Mouse (Mus musculus) hindbrain, embryonic 13.5 days (tissue): ENCODE data around the gene Mphosph9. TPM values are rescaled to one million over a fixed set of nuclear protein-coding genes. Genes with fewer than 3 reads are reported as not detected.
A peak's percentile ranks its signal among the peaks of the same experiment; 100 is the strongest.

Experiments
- ATAC-seq: fragments of 200-750 bp; cut with Nextera tagmentation; 2 replicates; pipeline ENCODE4 v1.8.0; 2017; ENCODE audit warnings: moderate TSS enrichment; ENCODE audit not compliant: low FRiP score
- H3K27ac ChIP-seq: fragments of 300-500 bp; sonication (generic); 2 replicates; pipeline ENCODE4 v1.5.1; 2015; ENCODE audit warnings: inconsistent platforms, mild to moderate bottlenecking, moderate library complexity
- H3K27me3 ChIP-seq: fragments of 300-500 bp; sonication (generic); 2 replicates; pipeline ENCODE4 v1.6.1; 2015; ENCODE audit warnings: mild to moderate bottlenecking, inconsistent platforms
- H3K36me3 ChIP-seq: fragments of 300-500 bp; sonication (generic); 2 replicates; pipeline ENCODE4 v1.6.1; 2015; ENCODE audit warnings: mild to moderate bottlenecking, inconsistent platforms
- H3K4me1 ChIP-seq: fragments of 300-500 bp; sonication (generic); replicated peaks from 2 replicates; pipeline ENCODE4 v1.6.1; 2015; ENCODE audit warnings: inconsistent platforms
- H3K4me2 ChIP-seq: fragments of 300-500 bp; sonication (generic); 2 replicates; pipeline ENCODE4 v1.6.1; 2015; ENCODE audit warnings: inconsistent platforms, mild to moderate bottlenecking, moderate library complexity
- H3K4me3 ChIP-seq: fragments of 300-500 bp; sonication (generic); 2 replicates; pipeline ENCODE4 v1.5.1; 2015; ENCODE audit warnings: mild to moderate bottlenecking, inconsistent platforms
- H3K9ac ChIP-seq: fragments of 300-500 bp; sonication (generic); 2 replicates; pipeline ENCODE4 v1.6.1; 2015; ENCODE audit warnings: mild to moderate bottlenecking, inconsistent platforms
- H3K9me3 ChIP-seq: fragments of 300-500 bp; sonication (generic); 2 replicates; pipeline ENCODE4 v1.6.1; 2016; ENCODE audit warnings: inconsistent platforms
- WGBS: fragments of 180-500 bp; shearing (Covaris S2); methylation state at CpG from one replicate; pipeline ENCODE4 v1.1.7; 2015; 5-methylcytosine and 5-hydroxymethylcytosine counted together
- polyA plus RNA-seq: library from polyadenylated mRNA; unstranded; fragments of >200 nt; fragmentation: Nextera tagmentation; extraction: Ambion mirVana; gene quantifications from 2 replicates; pipeline ENCODE4 v1.2.1, GENCODE M21; 2015

The Mphosph9 gene
- polyA plus RNA-seq, 1 experiment from 2014 or later, result 14.3 TPM

DNA sequence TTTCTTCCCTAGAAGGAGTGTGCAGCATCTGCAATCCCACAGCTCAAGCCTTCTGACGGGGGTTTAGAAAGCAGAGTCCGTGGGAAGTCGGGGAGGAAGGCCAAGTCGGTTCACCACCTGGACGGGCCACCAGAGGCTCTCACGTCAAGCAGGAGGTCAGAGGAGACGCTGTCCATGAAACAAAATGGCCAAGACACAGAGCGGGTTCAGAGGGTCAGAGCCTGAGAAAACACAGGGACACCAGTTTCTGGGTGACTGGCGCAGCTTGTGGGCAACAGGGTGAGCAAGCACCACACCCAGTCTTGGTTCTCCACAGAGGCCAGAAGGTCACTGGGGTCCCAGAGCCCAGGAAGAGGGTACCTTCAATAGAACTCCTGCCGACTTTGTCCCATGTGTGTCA, 112.1 kb downstream of the Mphosph9 start:
- ATAC-seq, result no peak
- H3K9me3 ChIP-seq, result no peaks in the 10 kb centered on the region
- no peaks in the 10 kb centered on the region for H3K27me3 ChIP-seq
- H3K9ac ChIP-seq, result no peak overlapping the region
- 85% methylated on average over 10 of the region's 10 CpGs for WGBS
- no peaks in the 10 kb centered on the region; the same call in 1 of the 2 replicates for H3K36me3 ChIP-seq
- no peak overlapping the region for H3K4me2 ChIP-seq
- H3K4me1 ChIP-seq, result peaks cover 35% of the 10 kb centered on the region
- H3K27ac ChIP-seq, result no peak overlapping the region
- no peak overlapping the region for H3K4me3 ChIP-seq

DNA sequence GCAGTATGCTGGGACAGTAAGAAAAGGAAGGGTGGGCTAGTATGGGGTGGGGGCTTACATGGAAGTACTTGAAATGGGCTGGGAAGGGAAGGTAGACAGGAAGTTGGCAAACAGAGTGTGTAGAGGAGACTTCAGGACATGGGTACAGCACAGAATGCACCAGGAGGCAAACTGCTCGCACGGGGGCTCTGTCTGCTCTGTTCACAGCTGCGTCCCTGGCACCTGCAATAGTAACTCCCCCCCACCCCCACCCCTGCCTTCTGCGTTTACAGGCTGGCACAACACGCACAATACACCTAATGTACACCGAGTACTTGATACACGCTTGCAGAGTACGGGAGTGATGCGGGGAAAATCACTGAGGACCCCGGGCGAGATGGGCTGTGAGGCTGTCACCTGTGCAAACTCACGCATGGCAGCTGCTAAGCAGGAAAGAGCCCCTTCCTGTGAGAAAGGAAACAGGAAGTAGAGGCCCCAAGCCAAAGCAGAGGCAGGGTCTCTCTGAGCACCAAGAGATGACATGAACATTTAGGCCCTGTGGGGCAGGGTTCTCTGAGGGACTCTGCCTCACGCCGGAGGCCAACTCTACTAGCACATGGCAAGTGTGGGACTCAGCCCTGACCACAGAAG, 113.1 kb downstream of the Mphosph9 start:
- Histone ChIP-seq H3K27ac (peak overlapping the region; percentile 53), H3K4me3 (no peak overlapping the region), H3K36me3 (no peaks in the 10 kb centered on the region; the same call in 1 of the 2 replicates), H3K4me1 (peaks cover 37% of the 10 kb centered on the region), H3K9me3 (no peaks in the 10 kb centered on the region), H3K27me3 (no peaks in the 10 kb centered on the region), H3K4me2 (no peak overlapping the region), H3K9ac (no peak overlapping the region)
- no peak; the same call in 1 of the 2 replicates for ATAC-seq
- 89% methylated on average over 14 of the region's 14 CpGs for WGBS

DNA sequence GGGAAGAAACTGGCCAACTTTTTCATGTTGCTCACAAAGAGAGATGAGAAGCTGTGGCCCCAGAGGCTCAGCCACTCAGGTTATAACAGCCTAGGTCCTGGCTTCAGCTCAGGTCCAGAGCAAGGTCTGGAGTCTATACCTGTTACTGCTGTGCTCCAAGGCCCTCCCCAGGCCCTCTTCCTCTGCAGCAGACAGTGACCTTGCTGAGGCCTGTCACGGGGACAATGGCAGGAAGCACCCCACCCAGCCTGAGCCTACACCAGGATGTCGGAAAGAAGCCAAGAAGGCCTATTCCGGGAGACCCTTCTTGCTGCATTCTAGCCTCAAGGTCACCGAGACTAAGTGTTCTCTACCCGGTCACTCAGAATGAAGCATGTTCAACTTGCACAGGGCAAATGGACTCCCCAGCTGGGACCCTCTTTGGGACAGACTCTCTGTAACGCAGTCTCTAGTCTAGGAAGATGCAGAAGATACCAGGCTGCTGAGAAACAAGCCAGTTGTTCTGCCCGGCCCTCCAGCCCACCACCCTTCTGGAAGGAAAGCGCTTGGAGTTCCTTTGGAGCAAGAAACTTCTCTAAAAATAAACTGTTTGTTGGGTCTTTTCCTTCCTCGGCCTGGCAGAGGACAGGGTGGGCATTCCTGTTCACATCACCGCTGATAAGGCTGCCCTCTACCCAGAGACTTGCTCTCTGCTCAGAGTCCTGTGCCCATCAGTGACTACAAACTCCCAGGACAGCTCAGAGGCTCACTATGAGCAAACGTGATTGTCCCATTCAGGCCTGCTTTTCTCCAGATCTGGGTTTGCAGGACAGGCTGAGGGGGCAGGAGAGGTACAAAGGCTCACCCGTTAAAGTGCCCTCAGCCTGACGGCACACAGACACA, 113.9 kb downstream of the Mphosph9 start:
- Histone ChIP-seq H3K4me2 (no peak overlapping the region), H3K4me3 (no peak overlapping the region), H3K36me3 (no peaks in the 10 kb centered on the region; the same call in 1 of the 2 replicates), H3K27me3 (no peaks in the 10 kb centered on the region), H3K9ac (no peak overlapping the region), H3K27ac (peak overlapping the region; percentile 53; the same call in 1 of the 2 replicates), H3K4me1 (peaks cover 32% of the 10 kb centered on the region), H3K9me3 (no peaks in the 10 kb centered on the region)
- WGBS, result 80% methylated on average over 13 of the region's 13 CpGs
- no peak for ATAC-seq

DNA sequence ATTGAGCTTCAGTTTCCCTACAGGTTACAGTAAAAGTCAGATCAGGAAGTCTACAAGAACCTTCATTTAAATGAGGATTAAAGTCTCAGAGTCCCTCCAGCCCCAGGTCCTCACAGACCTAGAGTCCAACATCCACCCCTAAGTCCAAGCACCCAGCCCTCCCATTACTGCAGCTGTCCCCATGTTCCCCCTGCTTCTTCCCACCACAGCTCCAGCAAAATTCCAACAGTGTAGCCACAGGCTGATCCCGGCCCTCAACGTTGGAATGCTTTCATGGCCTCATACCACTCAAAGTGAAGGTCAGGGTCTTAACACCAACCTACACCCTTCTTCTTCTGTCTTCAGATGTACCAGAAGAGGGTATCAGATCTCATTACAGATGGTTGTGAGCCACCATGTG, 116.1 kb downstream of the Mphosph9 start:
- Histone ChIP-seq H3K4me1 (peaks cover 34% of the 10 kb centered on the region), H3K9me3 (no peaks in the 10 kb centered on the region), H3K4me2 (no peak overlapping the region), H3K9ac (no peak overlapping the region), H3K4me3 (no peak overlapping the region), H3K27ac (no peak overlapping the region), H3K27me3 (no peaks in the 10 kb centered on the region), H3K36me3 (no peaks in the 10 kb centered on the region; the same call in 1 of the 2 replicates)
- no peak for ATAC-seq
- WGBS, result 84% methylated on average over 2 of the region's 2 CpGs

DNA sequence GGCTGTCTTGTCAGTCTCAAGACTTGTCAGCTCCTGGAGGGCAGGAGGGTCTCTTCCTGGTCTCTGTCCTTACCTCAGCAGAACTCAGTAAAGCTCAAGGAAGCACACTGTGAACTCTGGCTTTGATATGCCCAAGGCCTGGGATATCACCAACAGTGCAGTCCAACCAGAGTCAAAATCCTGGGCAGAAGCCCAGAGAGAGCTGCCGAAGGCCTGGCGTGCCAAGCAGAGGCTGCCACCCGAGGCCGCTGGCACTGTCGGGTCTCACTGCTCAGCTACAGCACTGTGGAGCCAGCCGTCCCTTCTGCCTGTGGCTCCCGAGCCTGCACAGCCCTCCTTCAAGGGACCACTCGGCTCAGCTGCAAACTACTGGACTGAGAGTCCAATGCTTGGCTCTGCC, 116.5 kb downstream of the Mphosph9 start:
- no peak overlapping the region for H3K27ac ChIP-seq
- peaks cover 39% of the 10 kb centered on the region for H3K4me1 ChIP-seq
- H3K9me3 ChIP-seq, result no peaks in the 10 kb centered on the region
- no peaks in the 10 kb centered on the region for H3K27me3 ChIP-seq
- no peaks in the 10 kb centered on the region; the same call in 1 of the 2 replicates for H3K36me3 ChIP-seq
- H3K9ac ChIP-seq, result no peak overlapping the region
- 88% methylated on average over 8 of the region's 8 CpGs for WGBS
- H3K4me2 ChIP-seq, result no peak overlapping the region
- no peak overlapping the region for H3K4me3 ChIP-seq
- no peak for ATAC-seq

DNA sequence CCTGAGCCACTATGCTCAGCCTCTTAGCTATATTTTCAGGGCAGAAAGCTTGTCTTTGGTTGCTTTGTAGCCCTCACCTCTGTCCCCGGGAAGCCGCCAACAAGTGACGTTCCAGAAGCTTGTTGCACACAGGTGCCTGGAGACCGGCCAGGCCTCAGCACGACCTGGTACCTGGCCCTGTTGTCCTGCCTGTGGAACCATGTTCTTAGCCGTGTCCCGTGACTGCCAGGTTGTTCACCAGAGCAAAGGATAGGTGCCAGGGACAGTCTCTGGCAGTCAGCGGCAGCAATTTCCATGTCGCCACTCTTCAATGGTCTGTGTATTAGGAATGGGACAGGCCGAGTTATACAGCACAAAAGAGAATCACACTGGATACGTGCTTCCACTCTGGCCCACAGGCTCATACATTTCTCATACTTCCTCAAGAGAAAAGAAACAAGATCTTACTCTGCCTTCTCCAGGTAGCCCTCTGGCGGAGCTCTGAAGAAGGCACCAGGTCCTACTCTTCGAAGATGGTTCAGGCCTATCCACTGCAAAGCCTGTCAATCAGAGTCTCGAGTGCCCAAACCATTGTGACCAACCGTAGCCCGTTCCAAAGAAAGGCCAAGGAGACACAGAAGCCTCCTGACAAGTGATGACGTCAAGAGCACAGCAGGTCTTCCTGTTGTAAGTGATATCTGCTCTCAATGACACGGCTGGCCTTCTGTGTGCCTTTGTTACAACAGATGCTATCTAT, 117.3 kb downstream of the Mphosph9 start:
- no peaks in the 10 kb centered on the region for H3K9me3 ChIP-seq
- no peak overlapping the region for H3K4me3 ChIP-seq
- H3K27ac ChIP-seq, result no peak overlapping the region
- no peak overlapping the region for H3K9ac ChIP-seq
- H3K36me3 ChIP-seq, result no peaks in the 10 kb centered on the region; the same call in 1 of the 2 replicates
- H3K27me3 ChIP-seq, result no peaks in the 10 kb centered on the region
- WGBS, result 66% methylated on average over 18 of the region's 18 CpGs
- no peak overlapping the region for H3K4me2 ChIP-seq
- ATAC-seq, result no peak
- peaks cover 47% of the 10 kb centered on the region for H3K4me1 ChIP-seq

DNA sequence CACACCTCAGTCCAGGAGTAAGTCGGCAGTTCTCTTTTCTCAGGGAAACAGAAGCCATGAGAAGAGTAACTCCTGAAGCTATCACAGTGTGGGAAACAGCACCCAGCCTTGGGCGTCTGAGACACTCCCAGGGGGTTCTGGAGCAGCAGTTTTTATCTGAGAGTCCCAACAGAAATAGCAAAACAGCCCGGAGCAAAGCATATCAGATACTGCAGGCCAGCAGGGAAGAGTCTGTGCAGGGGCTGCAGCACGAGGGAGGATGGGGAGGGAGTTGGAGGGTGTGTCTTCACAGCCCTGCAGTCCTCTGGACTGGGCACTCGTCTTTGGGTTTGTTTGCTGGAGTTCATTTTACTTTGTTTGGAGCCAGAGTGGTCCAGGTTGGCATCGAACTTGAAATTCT, 117.9 kb downstream of the Mphosph9 start:
- no peak overlapping the region for H3K4me2 ChIP-seq
- no peak overlapping the region for H3K9ac ChIP-seq
- WGBS, result 68% methylated on average over 6 of the region's 6 CpGs
- no peaks in the 10 kb centered on the region for H3K27me3 ChIP-seq
- ATAC-seq, result no peak
- H3K36me3 ChIP-seq, result no peaks in the 10 kb centered on the region; the same call in 1 of the 2 replicates
- no peak overlapping the region for H3K27ac ChIP-seq
- no peak overlapping the region for H3K4me3 ChIP-seq
- no peaks in the 10 kb centered on the region for H3K9me3 ChIP-seq
- H3K4me1 ChIP-seq, result peaks cover 51% of the 10 kb centered on the region

DNA sequence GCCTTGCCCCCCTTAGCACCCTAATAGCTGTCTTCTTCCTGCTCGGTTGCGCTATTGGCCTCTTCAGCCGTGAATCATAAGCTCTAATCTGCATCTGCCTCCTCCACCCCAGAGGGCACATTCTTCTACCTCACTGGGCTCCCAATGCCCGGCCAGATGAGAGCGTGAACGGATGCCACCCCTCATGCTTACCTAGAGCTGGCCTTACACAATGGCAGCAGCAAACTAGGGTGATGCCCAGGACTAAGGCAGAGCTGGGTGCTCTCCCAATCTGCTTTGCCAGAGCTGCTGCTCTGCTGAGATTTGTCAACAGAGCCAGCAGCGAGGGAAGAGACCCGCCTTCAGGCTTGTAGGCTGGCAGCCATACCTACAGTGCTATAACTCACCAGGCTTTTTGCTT, 119.7 kb downstream of the Mphosph9 start:
- Histone ChIP-seq H3K9ac (no peak overlapping the region), H3K9me3 (no peaks in the 10 kb centered on the region), H3K4me2 (no peak overlapping the region), H3K27ac (no peak overlapping the region), H3K36me3 (no peaks in the 10 kb centered on the region; the same call in 1 of the 2 replicates), H3K4me1 (peaks cover 56% of the 10 kb centered on the region), H3K4me3 (no peak overlapping the region), H3K27me3 (no peaks in the 10 kb centered on the region)
- ATAC-seq, result no peak
- 73% methylated on average over 8 of the region's 8 CpGs for WGBS

DNA sequence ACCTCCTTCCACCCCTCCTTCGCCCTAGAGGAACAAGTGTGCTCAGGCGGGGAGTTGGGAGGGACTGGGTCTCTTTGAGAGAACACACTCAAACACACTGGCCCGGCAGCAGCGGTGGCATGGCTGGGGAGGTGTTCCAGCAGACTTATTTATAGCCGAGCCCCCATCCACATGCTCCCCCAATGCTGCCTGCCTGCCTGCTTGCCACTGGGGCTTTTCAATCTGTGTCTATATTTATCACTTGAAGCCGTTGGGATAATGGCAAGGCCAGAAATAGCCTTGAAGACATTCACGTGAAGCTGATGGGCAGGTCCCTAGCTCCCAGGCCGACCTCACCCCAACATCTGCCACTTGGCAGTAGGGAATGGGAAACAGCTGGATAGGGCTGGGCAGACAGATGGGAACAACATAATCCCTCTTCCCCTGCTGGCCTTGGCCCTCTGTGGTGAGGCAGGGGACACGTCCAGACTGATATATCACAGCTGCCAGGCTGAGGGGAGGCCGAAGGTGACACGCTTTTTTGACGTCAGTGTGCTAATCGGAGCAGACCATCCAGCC, 121.2 kb downstream of the Mphosph9 start:
- Histone ChIP-seq H3K9ac (peak overlapping the region; percentile 53), H3K9me3 (no peaks in the 10 kb centered on the region), H3K4me2 (no peak overlapping the region), H3K27me3 (no peaks in the 10 kb centered on the region), H3K27ac (peak overlapping the region; percentile 55; the same call in 1 of the 2 replicates), H3K4me1 (peaks cover 56% of the 10 kb centered on the region), H3K4me3 (no peak overlapping the region), H3K36me3 (no peaks in the 10 kb centered on the region)
- WGBS, result 48% methylated on average over 13 of the region's 13 CpGs
- ATAC-seq, result 0 out of 2 replicates have a peak, but pooled peaks have one; percentile 32

DNA sequence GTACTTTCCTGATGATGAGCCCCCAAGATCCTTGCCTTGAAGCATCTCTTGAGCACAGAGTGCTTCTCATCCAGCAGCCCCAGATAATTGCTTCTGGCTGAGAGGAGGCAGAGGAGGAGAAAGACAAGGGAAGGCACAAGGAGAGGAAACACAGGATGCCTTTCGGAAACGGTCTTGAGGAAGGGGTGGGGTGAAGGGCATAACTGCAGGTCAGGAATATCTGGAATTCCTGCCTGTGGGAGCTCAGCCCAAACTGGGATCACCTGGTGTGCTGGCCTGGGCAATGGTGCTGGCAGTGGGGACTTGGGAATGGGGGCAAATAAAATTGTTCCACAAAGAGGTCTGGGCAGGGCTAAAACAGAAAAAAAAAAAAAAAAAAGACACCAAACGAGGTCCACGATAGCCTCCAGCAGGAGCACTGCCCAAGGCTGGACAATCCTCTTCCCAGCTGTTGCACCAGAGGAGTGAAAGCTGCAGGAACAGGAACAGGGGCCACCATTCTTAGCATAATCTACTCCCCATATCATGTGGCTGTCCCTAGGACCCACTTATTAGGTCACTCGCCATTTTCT, 121.9 kb downstream of the Mphosph9 start:
- WGBS, result 65% methylated on average over 5 of the region's 5 CpGs
- Histone ChIP-seq H3K27ac (no peak overlapping the region), H3K9ac (no peak overlapping the region), H3K4me1 (peaks cover 52% of the 10 kb centered on the region), H3K27me3 (no peaks in the 10 kb centered on the region), H3K9me3 (no peaks in the 10 kb centered on the region), H3K4me3 (no peak overlapping the region), H3K36me3 (no peaks in the 10 kb centered on the region), H3K4me2 (no peak overlapping the region)
- no peak for ATAC-seq

DNA sequence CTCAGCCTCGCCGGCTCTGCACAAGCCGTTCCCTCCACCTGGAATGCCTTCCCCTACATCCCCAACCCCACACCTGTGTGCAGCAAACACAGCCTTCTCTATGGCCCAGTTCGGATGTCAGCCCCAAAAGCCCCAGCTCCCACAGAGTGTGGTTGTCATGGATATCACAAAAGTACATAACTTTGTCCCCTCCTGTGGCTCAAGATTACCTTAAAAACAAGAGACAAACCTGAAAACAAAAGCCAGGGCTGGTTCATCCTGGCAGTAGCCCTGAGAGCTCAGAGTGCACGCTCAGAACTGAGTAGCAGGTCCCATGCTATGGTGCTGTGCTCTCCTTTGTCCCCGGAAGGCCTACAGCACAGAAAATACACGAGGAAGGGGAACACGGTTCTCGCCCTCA, 122.6 kb downstream of the Mphosph9 start:
- Histone ChIP-seq H3K27me3 (no peaks in the 10 kb centered on the region), H3K4me2 (no peak overlapping the region), H3K4me3 (no peak overlapping the region), H3K4me1 (peaks cover 45% of the 10 kb centered on the region), H3K9me3 (no peaks in the 10 kb centered on the region), H3K9ac (no peak overlapping the region), H3K36me3 (no peaks in the 10 kb centered on the region), H3K27ac (no peak overlapping the region)
- ATAC-seq, result no peak
- WGBS, result 60% methylated on average over 9 of the region's 9 CpGs
